Mouse (Mus musculus): ENCODE data around the gene H6pd. TPM values are rescaled to one million over a fixed set of nuclear protein-coding genes. Genes with fewer than 3 reads are reported as not detected.

Gene H6pd
- polyA plus RNA-seq, 1 experiment from 2014 or later: 16.9 TPM

DNA sequence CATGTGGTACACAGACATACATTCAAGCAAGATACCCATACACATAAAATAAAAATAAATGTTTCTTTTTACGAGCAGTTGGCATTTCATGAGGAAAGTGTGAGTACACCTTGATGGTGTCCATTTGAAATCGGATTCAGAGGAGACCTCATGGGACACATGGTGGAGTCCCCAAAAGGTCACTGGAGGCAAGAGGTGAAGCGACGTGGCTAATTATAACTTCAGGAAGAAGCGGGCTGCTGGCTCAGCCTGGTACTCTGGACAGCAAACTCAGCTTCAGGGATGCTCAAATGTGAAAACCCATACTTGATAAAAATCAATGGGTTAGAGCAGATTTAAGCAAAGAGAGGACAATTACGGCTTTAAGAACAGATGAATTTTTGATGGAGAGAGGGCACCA lies 20.5 kb downstream of the H6pd start:
- Histone ChIP-seq H3K4me1 (replicated peaks) (peaks cover 38% of the 10 kb centered on the region), H3K36me3 (replicated peaks) (peaks cover 37% of the 10 kb centered on the region; the same call in 1 of the 2 replicates), H3K9ac (no peak overlapping the region), H3K4me2 (peak overlapping the region; percentile 63), H3K27ac (replicated peaks) (peak overlapping the region; percentile 67), H3K9me3 (replicated peaks) (no peaks in the 10 kb centered on the region), H3K4me3 (replicated peaks) (no peak overlapping the region; the same call in 1 of the 2 replicates), H3K27me3 (no peaks in the 10 kb centered on the region)
- ATAC-seq (ENCODE audit: insufficient read depth): no peak
- 74% methylated on average over 6 of the region's 6 CpGs for WGBS (ENCODE audit: insufficient replicate concordance)

DNA sequence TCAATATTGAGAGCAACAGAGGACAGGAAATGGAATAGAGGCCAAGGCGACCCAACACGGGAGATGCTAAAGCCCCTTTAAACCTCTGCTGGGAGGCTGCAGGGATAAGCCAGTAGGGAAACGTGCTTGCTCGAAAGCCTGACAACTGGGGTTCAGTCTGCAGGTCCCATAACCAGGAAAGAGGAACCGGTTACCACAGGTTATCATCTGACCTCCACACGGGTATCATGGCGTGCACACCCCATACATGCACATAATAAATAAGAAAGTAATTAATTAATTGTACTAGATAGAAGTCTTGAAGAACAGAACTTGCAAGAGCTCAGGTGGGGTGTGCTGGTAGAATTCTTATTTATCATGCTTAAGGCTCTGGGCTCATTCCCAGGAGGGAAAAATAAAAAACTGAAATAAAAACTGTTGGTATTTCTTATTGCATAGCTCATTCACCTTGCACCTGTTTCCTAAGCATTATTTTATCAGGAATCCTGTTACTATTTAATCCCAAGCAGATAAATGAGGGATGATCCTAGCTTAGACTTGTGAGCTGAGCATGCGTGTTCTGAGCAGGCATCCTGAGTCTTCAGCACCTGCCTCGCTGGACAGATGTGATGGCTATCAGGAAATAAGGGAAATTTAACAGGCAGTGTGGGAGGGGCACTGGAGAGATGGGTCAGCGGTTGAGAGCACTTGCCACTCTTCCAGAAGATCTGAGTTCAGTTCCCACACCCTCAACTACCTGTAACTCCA lies 22.0 kb downstream of the H6pd start:
- H3K4me3 ChIP-seq (replicated peaks): no peak overlapping the region
- peaks cover 32% of the 10 kb centered on the region; the same call in 1 of the 2 replicates for H3K36me3 ChIP-seq (replicated peaks)
- ATAC-seq (ENCODE audit: insufficient read depth): no peak
- no peak overlapping the region for H3K4me2 ChIP-seq
- 64% methylated on average over 10 of the region's 10 CpGs for WGBS (ENCODE audit: insufficient replicate concordance)
- no peak overlapping the region for H3K27ac ChIP-seq (replicated peaks)
- H3K9me3 ChIP-seq (replicated peaks): no peaks in the 10 kb centered on the region
- H3K27me3 ChIP-seq: no peaks in the 10 kb centered on the region
- no peak overlapping the region for H3K9ac ChIP-seq
- H3K4me1 ChIP-seq (replicated peaks): peaks cover 39% of the 10 kb centered on the region

DNA sequence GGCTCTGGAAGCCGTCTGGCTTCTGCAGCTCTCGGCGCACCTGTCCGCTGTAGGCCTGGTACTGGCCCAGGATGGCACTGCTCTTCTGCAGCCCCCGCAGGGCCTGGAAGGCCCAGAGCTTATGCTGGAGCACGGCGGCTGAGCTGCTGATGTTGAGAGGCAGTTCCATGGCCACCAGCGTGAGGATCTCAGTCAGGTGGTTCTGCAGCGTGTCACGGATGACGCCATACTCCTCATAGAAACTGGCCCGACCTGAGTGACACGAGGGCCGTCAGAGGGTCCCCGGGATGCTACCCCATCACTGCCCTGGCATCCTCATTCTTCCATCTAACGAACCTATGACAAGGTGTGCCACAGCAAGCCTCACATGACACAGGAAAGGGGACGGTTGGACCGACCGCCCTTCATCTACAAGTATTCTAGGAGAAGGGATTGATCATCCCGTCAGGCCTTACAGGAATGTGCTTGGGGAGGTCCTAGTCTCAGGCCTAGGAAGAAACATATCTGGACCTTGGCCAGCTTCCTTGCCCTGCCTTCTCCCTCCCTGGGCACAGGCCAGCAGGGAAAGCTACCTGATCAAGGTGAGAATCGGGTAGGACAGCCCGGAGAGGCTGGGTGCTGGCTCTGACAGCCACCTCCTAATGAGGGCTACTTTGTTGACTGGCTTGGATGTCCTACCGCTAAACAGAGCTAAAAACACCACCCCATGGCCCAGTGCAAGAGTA lies 24.7 kb downstream of the H6pd start:
- Histone ChIP-seq H3K9me3 (replicated peaks) (no peaks in the 10 kb centered on the region), H3K27me3 (no peaks in the 10 kb centered on the region), H3K4me1 (replicated peaks) (peaks cover 18% of the 10 kb centered on the region), H3K27ac (replicated peaks) (no peak overlapping the region), H3K9ac (no peak overlapping the region), H3K36me3 (replicated peaks) (peaks cover 44% of the 10 kb centered on the region), H3K4me2 (no peak overlapping the region), H3K4me3 (replicated peaks) (no peak overlapping the region)
- ATAC-seq (ENCODE audit: insufficient read depth): no peak
- WGBS (ENCODE audit: insufficient replicate concordance): 84% methylated on average over 23 of the region's 23 CpGs

DNA sequence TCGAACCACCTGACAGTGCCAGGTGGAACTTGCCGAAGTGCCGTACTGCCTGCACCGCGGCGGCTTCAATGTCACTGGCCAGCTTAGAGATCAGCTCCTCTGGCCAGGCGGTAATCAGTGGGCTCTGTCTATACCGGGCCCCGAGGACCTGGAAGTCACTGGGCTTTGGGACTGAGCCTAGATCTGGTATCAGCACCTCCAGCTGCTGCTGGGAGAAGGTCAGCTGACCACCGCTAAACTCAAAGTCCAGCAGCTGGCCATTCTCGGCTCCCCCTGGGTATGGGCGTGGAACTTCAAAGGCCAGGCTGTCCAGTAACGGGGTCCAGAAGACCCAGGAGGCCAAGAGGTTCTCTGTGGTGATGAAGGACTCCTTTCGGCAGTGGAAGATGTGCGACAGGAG lies 26.7 kb downstream of the H6pd start:
- H3K9ac ChIP-seq: no peak overlapping the region
- WGBS (ENCODE audit: insufficient replicate concordance): 79% methylated on average over 15 of the region's 15 CpGs
- ATAC-seq (ENCODE audit: insufficient read depth): no peak; the same call in 1 of the 2 replicates
- H3K27ac ChIP-seq (replicated peaks): no peak overlapping the region
- H3K27me3 ChIP-seq: no peaks in the 10 kb centered on the region
- no peaks in the 10 kb centered on the region for H3K9me3 ChIP-seq (replicated peaks)
- H3K4me3 ChIP-seq (replicated peaks): no peak overlapping the region
- no peak overlapping the region for H3K4me2 ChIP-seq
- H3K4me1 ChIP-seq (replicated peaks): peaks cover 17% of the 10 kb centered on the region
- H3K36me3 ChIP-seq (replicated peaks): peaks cover 41% of the 10 kb centered on the region

DNA sequence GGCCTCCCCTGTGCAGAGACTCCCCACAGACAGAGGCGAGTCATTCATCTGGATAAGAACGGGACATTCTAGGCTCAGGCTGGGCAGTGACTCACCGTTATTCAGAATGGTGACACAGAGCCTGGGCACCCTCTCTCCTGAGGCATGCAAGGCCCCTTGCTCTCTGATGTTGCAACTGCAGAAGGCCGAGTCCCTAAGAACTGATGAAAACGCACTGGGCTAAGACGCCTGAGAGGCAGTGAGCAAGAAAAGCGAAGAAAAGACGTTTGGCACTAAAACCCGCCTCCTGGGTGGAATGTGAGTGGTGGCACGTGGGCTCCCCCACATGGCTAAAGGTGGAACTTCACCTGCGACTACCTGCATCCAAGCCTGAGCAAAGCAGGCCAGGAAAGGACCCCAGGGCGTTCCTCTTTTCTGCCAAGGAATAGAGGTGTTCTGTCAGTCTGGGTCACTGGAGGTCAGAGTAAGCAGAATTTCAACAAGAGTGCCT lies 29.0 kb downstream of the H6pd start:
- 12% methylated on average over 12 of the region's 12 CpGs for WGBS (ENCODE audit: insufficient replicate concordance)
- Histone ChIP-seq H3K4me2 (peak overlapping the region; percentile 32), H3K27ac (replicated peaks) (no peak overlapping the region), H3K9ac (no peak overlapping the region), H3K9me3 (replicated peaks) (no peaks in the 10 kb centered on the region), H3K36me3 (replicated peaks) (peaks cover 25% of the 10 kb centered on the region), H3K4me1 (replicated peaks) (peaks cover 26% of the 10 kb centered on the region), H3K27me3 (no peaks in the 10 kb centered on the region), H3K4me3 (replicated peaks) (no peak overlapping the region)
- ATAC-seq (ENCODE audit: insufficient read depth): no peak

DNA sequence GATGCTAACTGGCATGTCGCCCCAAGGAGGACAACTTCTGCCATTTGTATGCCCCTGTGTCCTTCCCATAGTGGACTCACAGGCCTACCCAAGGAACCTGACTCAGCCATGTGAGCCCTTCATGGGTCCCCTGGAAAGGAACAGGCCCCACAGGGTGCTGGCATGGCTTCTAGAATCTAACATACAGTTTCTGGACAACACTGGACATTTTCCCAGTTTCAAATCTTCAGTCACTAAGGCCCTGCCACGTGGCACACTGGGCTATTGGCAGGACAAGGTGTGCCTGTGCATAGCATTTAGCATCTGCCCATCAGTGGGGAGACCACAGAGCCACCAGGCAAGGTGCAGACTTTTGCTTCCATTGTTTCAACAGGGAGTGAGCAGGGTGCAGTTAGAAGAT lies 30.0 kb downstream of the H6pd start:
- Histone ChIP-seq H3K27ac (replicated peaks) (no peak overlapping the region), H3K9me3 (replicated peaks) (no peaks in the 10 kb centered on the region), H3K27me3 (no peaks in the 10 kb centered on the region), H3K4me2 (no peak overlapping the region), H3K4me3 (replicated peaks) (no peak overlapping the region), H3K36me3 (replicated peaks) (peaks cover 23% of the 10 kb centered on the region), H3K9ac (no peak overlapping the region), H3K4me1 (replicated peaks) (peaks cover 26% of the 10 kb centered on the region)
- ATAC-seq (ENCODE audit: insufficient read depth): no peak
- 57% methylated on average over 2 of the region's 2 CpGs for WGBS (ENCODE audit: insufficient replicate concordance)

DNA sequence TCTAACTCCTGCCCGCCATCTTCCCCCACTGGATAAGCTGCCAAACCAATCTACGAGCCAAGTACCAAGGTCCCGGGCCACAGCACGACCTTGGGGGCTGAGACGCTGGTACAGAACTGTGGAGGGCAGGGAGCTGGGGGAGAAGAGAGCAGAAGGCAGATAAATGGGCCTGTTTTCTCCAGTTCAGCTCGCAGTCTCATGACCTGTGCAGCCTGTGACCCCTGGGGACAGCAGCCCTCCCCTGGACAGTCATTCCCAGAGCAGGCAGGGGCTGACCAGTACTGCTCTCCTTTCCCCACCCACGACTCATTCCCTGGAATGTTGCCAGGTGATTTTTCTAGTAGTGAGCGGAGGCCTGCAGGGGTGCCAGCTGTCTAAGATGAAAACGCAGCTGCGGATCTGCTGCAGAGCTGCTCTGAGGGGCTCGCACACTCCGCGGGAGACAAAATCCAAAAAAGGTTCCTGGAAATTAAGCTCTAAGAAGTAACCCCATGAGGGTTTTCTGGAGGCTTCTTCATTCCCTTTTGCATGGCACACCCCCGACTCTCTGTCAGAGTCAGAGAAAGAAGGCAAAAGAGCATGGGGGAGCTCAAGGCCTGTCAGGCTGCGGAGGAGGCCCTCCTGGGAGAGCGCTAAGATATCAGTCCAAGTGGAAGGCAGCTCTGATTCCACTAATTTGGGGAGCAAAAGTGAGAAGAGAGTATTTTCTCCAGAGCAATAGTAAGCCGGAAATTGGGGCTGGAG lies 30.9 kb downstream of the H6pd start:
- no peak overlapping the region for H3K27ac ChIP-seq (replicated peaks)

DNA sequence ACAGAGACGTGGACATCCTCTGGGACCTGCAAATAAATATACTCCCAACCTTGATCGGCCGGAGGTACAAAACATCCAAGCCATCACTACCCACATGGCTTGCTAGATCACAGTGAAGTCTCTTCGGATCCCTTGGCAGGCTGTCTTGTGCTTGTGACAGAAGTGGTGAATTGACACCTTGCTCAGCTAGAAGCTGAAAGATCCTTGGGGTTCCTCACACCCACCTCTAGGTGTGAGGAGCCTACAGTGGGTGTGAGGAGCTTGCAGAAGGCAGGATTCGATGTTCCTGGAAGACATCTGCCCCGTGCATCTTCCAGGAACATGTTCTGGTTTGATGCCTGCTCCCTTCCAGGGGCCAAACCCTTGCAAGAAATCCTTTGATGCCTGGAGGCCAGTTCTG lies 31.6 kb downstream of the H6pd start:
- no peaks in the 10 kb centered on the region for H3K9me3 ChIP-seq (replicated peaks)
- no peak overlapping the region for H3K9ac ChIP-seq
- H3K27me3 ChIP-seq: no peaks in the 10 kb centered on the region
- H3K36me3 ChIP-seq (replicated peaks): peaks cover 16% of the 10 kb centered on the region
- peaks cover 21% of the 10 kb centered on the region for H3K4me1 ChIP-seq (replicated peaks)
- no peak overlapping the region for H3K4me2 ChIP-seq
- H3K27ac ChIP-seq (replicated peaks): no peak overlapping the region
- WGBS (ENCODE audit: insufficient replicate concordance): 53% methylated on average over 6 of the region's 6 CpGs
- H3K4me3 ChIP-seq (replicated peaks): no peak overlapping the region
- ATAC-seq (ENCODE audit: insufficient read depth): no peak

More for the DNA sequence above, 30.9 kb downstream of the H6pd start:
- ATAC-seq (ENCODE audit: insufficient read depth): 0 out of 2 replicates have a peak, but pooled peaks have one; percentile 11
- Histone ChIP-seq H3K9ac (no peak overlapping the region), H3K27me3 (no peaks in the 10 kb centered on the region), H3K9me3 (replicated peaks) (no peaks in the 10 kb centered on the region), H3K36me3 (replicated peaks) (peaks cover 20% of the 10 kb centered on the region), H3K4me3 (replicated peaks) (no peak overlapping the region), H3K4me2 (no peak overlapping the region), H3K4me1 (replicated peaks) (peaks cover 26% of the 10 kb centered on the region)
- WGBS (ENCODE audit: insufficient replicate concordance): 68% methylated on average over 17 of the region's 17 CpGs

DNA sequence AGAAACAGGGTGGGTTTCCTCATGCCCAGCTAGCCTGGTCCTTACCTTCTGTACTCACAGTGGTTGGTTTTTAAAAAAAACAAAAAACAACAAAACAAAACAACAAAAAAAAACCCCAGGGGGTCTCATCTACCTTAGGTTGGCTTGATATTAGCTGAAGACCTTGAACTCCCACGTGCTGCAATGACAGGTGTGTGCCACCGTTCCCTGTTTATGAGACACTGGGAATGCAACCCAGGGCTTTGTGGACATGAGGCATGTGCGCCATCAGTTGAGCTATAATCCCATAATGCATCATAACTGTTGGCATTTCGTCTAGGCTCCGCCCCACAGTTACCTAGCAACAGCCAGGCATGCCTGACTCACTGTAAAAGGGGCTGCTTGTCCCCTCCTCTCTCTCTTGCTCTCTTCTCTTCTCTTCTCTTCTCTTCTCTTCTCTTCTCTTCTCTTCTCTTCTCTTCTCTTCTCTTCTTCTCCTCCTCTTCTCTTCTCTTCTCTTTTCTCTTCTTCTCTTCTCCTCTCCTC lies 33.0 kb downstream of the H6pd start:
- Histone ChIP-seq H3K4me2 (no peak overlapping the region), H3K4me1 (replicated peaks) (peaks cover 21% of the 10 kb centered on the region), H3K9me3 (replicated peaks) (no peaks in the 10 kb centered on the region), H3K36me3 (replicated peaks) (peaks cover 2% of the 10 kb centered on the region; the same call in 1 of the 2 replicates), H3K27me3 (no peaks in the 10 kb centered on the region), H3K27ac (replicated peaks) (no peak overlapping the region), H3K4me3 (replicated peaks) (no peak overlapping the region), H3K9ac (no peak overlapping the region)
- WGBS (ENCODE audit: insufficient replicate concordance): 58% methylated on average over 5 of the region's 5 CpGs
- no peak for ATAC-seq (ENCODE audit: insufficient read depth)

DNA sequence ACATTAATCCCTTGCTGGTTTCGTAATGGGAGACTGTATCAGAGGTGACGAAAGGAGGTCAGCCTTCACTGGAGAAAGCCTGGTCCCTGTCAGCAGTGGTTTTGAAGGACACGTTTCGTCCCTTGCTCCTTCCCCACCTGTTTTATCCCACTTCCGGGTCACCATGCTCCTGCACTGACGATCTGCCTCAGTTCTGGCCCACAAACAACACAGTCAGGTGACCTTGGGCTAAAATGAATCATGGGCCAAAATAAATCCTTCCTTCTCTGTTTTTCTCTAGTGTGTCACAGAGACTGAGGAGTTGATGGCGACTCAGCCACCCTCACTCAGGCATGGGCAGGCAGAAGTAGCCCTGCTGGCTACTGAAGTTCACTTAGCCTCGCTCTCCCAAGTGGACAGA lies 33.5 kb downstream of the H6pd start:
- Histone ChIP-seq H3K9ac (no peak overlapping the region), H3K9me3 (replicated peaks) (no peaks in the 10 kb centered on the region), H3K36me3 (replicated peaks) (no peaks in the 10 kb centered on the region), H3K27me3 (no peaks in the 10 kb centered on the region), H3K4me3 (replicated peaks) (no peak overlapping the region), H3K4me2 (no peak overlapping the region), H3K27ac (replicated peaks) (no peak overlapping the region), H3K4me1 (replicated peaks) (peaks cover 21% of the 10 kb centered on the region)
- WGBS (ENCODE audit: insufficient replicate concordance): 56% methylated on average over 8 of the region's 8 CpGs
- no peak for ATAC-seq (ENCODE audit: insufficient read depth)

Measured in liver, embryonic 15.5 days (tissue).